In genomic region chr9:41272596-41272995, GRCm38 (mm10) we compare ENCODE assay signal across 9 mouse cellular contexts.
DNase-seq lines count a peak whose midpoint lies in the region; ATAC-seq and TF ChIP-seq lines count a peak whose summit lies in the region.
"Had no signal": no experiment of that assay in that cellular context is flagged by ENCODE, and none has a peak within 500 bp of the region (broad histone marks: within the 10 kb centered on the region; RNA-seq: fewer than 3 reads in every experiment).

No protein-coding gene starts in this region.

- peaks cover 11% of the 10 kb centered on the region for H3K4me1 ChIP-seq in lung, embryonic 16.5 days (replicated peaks; ENCODE audit: control insufficient read depth, insufficient read depth, low read length)
- peaks cover 19% of the 10 kb centered on the region for H3K4me1 ChIP-seq in forebrain, embryonic 13.5 days
- peaks cover 12% of the 10 kb centered on the region for H3K4me1 ChIP-seq in hindbrain, embryonic 16.5 days (ENCODE audit: control insufficient read depth, insufficient read depth, low read depth, low read length)
- H3K4me1 ChIP-seq in neural tube, embryonic 14.5 days (ENCODE audit: control insufficient read depth, insufficient read depth, low read length) = peaks cover 12% of the 10 kb centered on the region
- H3K4me1 ChIP-seq in liver, postnatal 0 days (ENCODE audit: insufficient read depth) = no peaks in the 10 kb centered on the region

- no peak for DNase-seq in lung, postnatal 14 days
- DNase-seq in liver, postnatal 0 days = no peak

- no peak for TF ChIP-seq EP300 in liver, postnatal 0 days (IDR thresholded peaks at IDR 0.05; ENCODE audit: low read depth)

- no peaks in the 10 kb centered on the region for H3K9me3 ChIP-seq in lung, embryonic 16.5 days (ENCODE audit: control insufficient read depth, low read length)
- H3K9me3 ChIP-seq in forebrain, embryonic 13.5 days (replicated peaks) = no peaks in the 10 kb centered on the region
- no peaks in the 10 kb centered on the region for H3K9me3 ChIP-seq in hindbrain, embryonic 16.5 days (ENCODE audit: control insufficient read depth, low read length)
- no peaks in the 10 kb centered on the region for H3K9me3 ChIP-seq in neural tube, embryonic 14.5 days (ENCODE audit: control insufficient read depth, low read length)
- no peaks in the 10 kb centered on the region; the same call in 1 of the 2 replicates for H3K9me3 ChIP-seq in liver, postnatal 0 days (ENCODE audit: low read length)

- H3K4me3 ChIP-seq in lung, embryonic 16.5 days (ENCODE audit: low read length) = peak overlapping the region; percentile 48
- peak overlapping the region; percentile 37; the same call in 1 of the 2 replicates for H3K4me3 ChIP-seq in forebrain, embryonic 13.5 days
- H3K4me3 ChIP-seq in hindbrain, embryonic 16.5 days (ENCODE audit: low read length) = peak overlapping the region; percentile 42; the same call in 1 of the 2 replicates
- no peak overlapping the region for H3K4me3 ChIP-seq in neural tube, embryonic 14.5 days (ENCODE audit: low read depth, low read length)
- H3K4me3 ChIP-seq in liver, postnatal 0 days (ENCODE audit: low read depth, low read length) = no peak overlapping the region

- no peaks in the 10 kb centered on the region for H3K36me3 ChIP-seq in lung, embryonic 16.5 days (ENCODE audit: control insufficient read depth, insufficient read depth, low read length)
- H3K36me3 ChIP-seq in forebrain, embryonic 13.5 days (ENCODE audit: poor library complexity, severe bottlenecking) = no peaks in the 10 kb centered on the region
- no peaks in the 10 kb centered on the region for H3K36me3 ChIP-seq in hindbrain, embryonic 16.5 days (ENCODE audit: control insufficient read depth, insufficient read depth, low read length)
- no peaks in the 10 kb centered on the region for H3K36me3 ChIP-seq in neural tube, embryonic 14.5 days (ENCODE audit: control insufficient read depth, insufficient read depth, low read length)
- no peaks in the 10 kb centered on the region for H3K36me3 ChIP-seq in liver, postnatal 0 days (replicated peaks; ENCODE audit: insufficient read depth, low read length)

- H3K9ac ChIP-seq in lung, embryonic 16.5 days (ENCODE audit: low read length) = no peak overlapping the region
- H3K9ac ChIP-seq in forebrain, embryonic 13.5 days = no peak overlapping the region
- H3K9ac ChIP-seq in hindbrain, embryonic 16.5 days (ENCODE audit: low read depth, low read length) = peak overlapping the region; percentile 19; the same call in 1 of the 2 replicates
- no peak overlapping the region; the same call in 1 of the 2 replicates for H3K9ac ChIP-seq in neural tube, embryonic 14.5 days (replicated peaks; ENCODE audit: low read depth, low read length)
- H3K9ac ChIP-seq in liver, postnatal 0 days (replicated peaks) = no peak overlapping the region

- peak overlapping the region; percentile 75 for H3K4me2 ChIP-seq in lung, embryonic 16.5 days (ENCODE audit: low read depth, low read length)
- H3K4me2 ChIP-seq in forebrain, embryonic 13.5 days = peak overlapping the region; percentile 65
- peak overlapping the region; percentile 72 for H3K4me2 ChIP-seq in hindbrain, embryonic 16.5 days (ENCODE audit: low read length)
- peak overlapping the region; percentile 45; the same call in 1 of the 2 replicates for H3K4me2 ChIP-seq in neural tube, embryonic 14.5 days (ENCODE audit: low read depth, low read length)
- H3K4me2 ChIP-seq in liver, postnatal 0 days (ENCODE audit: low read depth, low read length) = no peak overlapping the region

- 5% methylated on average over 6 of the region's 6 CpGs for WGBS in lung, embryonic 16.5 days
- WGBS in forebrain, embryonic 13.5 days = 14% methylated on average over 6 of the region's 6 CpGs
- whole genome bisulfite sequencing in hindbrain, embryonic 16.5 days = under 1% methylated on average over 6 of the region's 6 CpGs
- WGBS in neural tube, embryonic 14.5 days = 8% methylated on average over 6 of the region's 6 CpGs
- 15% methylated on average over 6 of the region's 6 CpGs for WGBS in liver, postnatal 0 days (ENCODE audit: insufficient replicate concordance)

- no peak overlapping the region for H3K27ac ChIP-seq in lung, embryonic 16.5 days (ENCODE audit: low read length)
- H3K27ac ChIP-seq in forebrain, embryonic 13.5 days = peak overlapping the region; percentile 95
- peak overlapping the region; percentile 82 for H3K27ac ChIP-seq in hindbrain, embryonic 16.5 days (ENCODE audit: low read depth, low read length)
- H3K27ac ChIP-seq in neural tube, embryonic 14.5 days (ENCODE audit: low read depth, low read length) = peak overlapping the region; percentile 93
- no peak overlapping the region for H3K27ac ChIP-seq in liver, postnatal 0 days (ENCODE audit: low read depth)

- ATAC-seq in lung, embryonic 16.5 days (ENCODE audit: low read depth) = peak; percentile 64
- ATAC-seq in forebrain, embryonic 13.5 days = peak; percentile 8; the same call in 1 of the 2 replicates
- ATAC-seq in hindbrain, embryonic 16.5 days = no peak
- no peak for ATAC-seq in neural tube, embryonic 14.5 days (ENCODE audit: low read depth)
- no peak for ATAC-seq in liver, postnatal 0 days
- no peak for ATAC-seq in CD4-positive, CD25-positive, alpha-beta regulatory T cell, adult 4 months
- ATAC-seq in megakaryocyte-erythroid progenitor cell, adult 5-6 weeks (replicated peaks; ENCODE audit: low FRiP score, low TSS enrichment, poor library complexity, severe bottlenecking) = no peak
- ATAC-seq: Patski had no signal

- TF ChIP-seq CTCF in liver, postnatal 0 days (IDR thresholded peaks at IDR 0.05; ENCODE audit: low read depth) = no peak

- H3K27me3 ChIP-seq in lung, embryonic 16.5 days (ENCODE audit: control insufficient read depth, insufficient read depth, low read depth, low read length) = no peaks in the 10 kb centered on the region
- no peaks in the 10 kb centered on the region for H3K27me3 ChIP-seq in forebrain, embryonic 13.5 days
- H3K27me3 ChIP-seq in hindbrain, embryonic 16.5 days (replicated peaks; ENCODE audit: control insufficient read depth, insufficient read depth, low read length) = no peaks in the 10 kb centered on the region
- no peaks in the 10 kb centered on the region for H3K27me3 ChIP-seq in neural tube, embryonic 14.5 days (ENCODE audit: control insufficient read depth, insufficient read depth, low read length)
- peaks cover 24% of the 10 kb centered on the region for H3K27me3 ChIP-seq in liver, postnatal 0 days (ENCODE audit: insufficient read depth, low read length)
- H3K27me3 ChIP-seq: Patski had no signal

Comparison
In these comparisons a context has a peak if more than half of its experiments do, and no peak if none do; other contexts are left out.
1. ATAC-seq: peak in lung, embryonic 16.5 days (single experiment) and forebrain, embryonic 13.5 days (single experiment); none in hindbrain, embryonic 16.5 days (single experiment), neural tube, embryonic 14.5 days (single experiment), liver, postnatal 0 days (single experiment), CD4-positive, CD25-positive, alpha-beta regulatory T cell, adult 4 months (single experiment) and megakaryocyte-erythroid progenitor cell, adult 5-6 weeks (single experiment).
2. H3K27ac ChIP-seq: peak in forebrain, embryonic 13.5 days (single experiment), hindbrain, embryonic 16.5 days (single experiment) and neural tube, embryonic 14.5 days (single experiment); none in lung, embryonic 16.5 days (single experiment) and liver, postnatal 0 days (single experiment).
3. H3K4me3 ChIP-seq: peak in lung, embryonic 16.5 days (single experiment), forebrain, embryonic 13.5 days (single experiment) and hindbrain, embryonic 16.5 days (single experiment); none in neural tube, embryonic 14.5 days (single experiment) and liver, postnatal 0 days (single experiment).